Mouse (Mus musculus) neural tube, embryonic 11.5 days (tissue): ENCODE data around the gene Trim33. TPM values are rescaled to one million over a fixed set of nuclear protein-coding genes. Genes with fewer than 3 reads are reported as not detected.

Source experiments
- ATAC-seq: fragments of 200-750 bp; cut with Nextera tagmentation; 2 replicates; pipeline ENCODE4 v1.8.0; 2017; ENCODE audit warnings: moderate number of reproducible peaks, mild to moderate bottlenecking, moderate TSS enrichment, moderate library complexity; ENCODE audit not compliant: insufficient read depth, low FRiP score, low TSS enrichment
- DNase-seq: peaks from one replicate; pipeline ENCODE4 v3.0.0-alpha.2; 2015; ENCODE audit warnings: low spot score
- H3K27ac ChIP-seq: fragments of 300-500 bp; sonication (generic); 2 replicates; pipeline ENCODE4 v1.5.1; 2014; ENCODE audit warnings: low read depth, mild to moderate bottlenecking, low read length
- H3K27me3 ChIP-seq: fragments of 300-500 bp; sonication (generic); 2 replicates; pipeline ENCODE4 v1.6.1; 2014; ENCODE audit warnings: mild to moderate bottlenecking, low read length, mixed read lengths; ENCODE audit not compliant: control insufficient read depth, insufficient read depth
- H3K36me3 ChIP-seq: fragments of 300-500 bp; sonication (generic); 2 replicates; pipeline ENCODE4 v1.6.1; 2014; ENCODE audit warnings: mild to moderate bottlenecking, low read length, moderate library complexity, mixed read lengths; ENCODE audit not compliant: control insufficient read depth, insufficient read depth
- H3K4me1 ChIP-seq: fragments of 300-500 bp; sonication (generic); 2 replicates; pipeline ENCODE4 v1.6.1; 2014; ENCODE audit warnings: low read length, mixed read lengths; ENCODE audit not compliant: control insufficient read depth, insufficient read depth
- H3K4me2 ChIP-seq: fragments of 300-500 bp; sonication (generic); 2 replicates; pipeline ENCODE4 v1.6.1; 2014; ENCODE audit warnings: low read depth, mild to moderate bottlenecking, moderate library complexity
- H3K4me3 ChIP-seq: fragments of 300-500 bp; sonication (generic); 2 replicates; pipeline ENCODE4 v1.5.1; 2014; ENCODE audit warnings: low read depth, low read length
- H3K9ac ChIP-seq: fragments of 300-500 bp; sonication (generic); 2 replicates; pipeline ENCODE4 v1.6.1; 2014; ENCODE audit warnings: mild to moderate bottlenecking, low read length
- H3K9me3 ChIP-seq: fragments of 300-500 bp; sonication (generic); 2 replicates; pipeline ENCODE4 v1.6.1; 2016; ENCODE audit warnings: low read length; ENCODE audit not compliant: control insufficient read depth
- WGBS: fragments of 180-500 bp; shearing (Covaris S2); extraction: QIAGEN DNeasy Blood & Tissue Kit; methylation state at CpG from one replicate; pipeline ENCODE4 v1.1.7; 2014; 5-methylcytosine and 5-hydroxymethylcytosine counted together
- polyA plus RNA-seq: library from polyadenylated mRNA; unstranded; fragments of >200 nt; fragmentation: Nextera tagmentation; extraction: Ambion mirVana; gene quantifications from 2 replicates; pipeline ENCODE4 v1.2.1, GENCODE M21; 2014

Trim33 gene
- polyA plus RNA-seq, 1 experiment from 2014 or later: 23.0 TPM

GRCm38 (mm10) chr3:103278561-103279181 is 422 bp upstream of the Trim33 start:
- Histone ChIP-seq H3K4me2 (peak overlapping the region; percentile 76), H3K4me3 (peak overlapping the region; percentile 100), H3K4me1 (peaks cover 6% of the 10 kb centered on the region; the same call in 1 of the 2 replicates), H3K9me3 (no peaks in the 10 kb centered on the region), H3K36me3 (no peaks in the 10 kb centered on the region), H3K27ac (no peak overlapping the region), H3K9ac (peak overlapping the region; percentile 98), H3K27me3 (no peaks in the 10 kb centered on the region)
- DNase-seq (peak; percentile 28), ATAC-seq (no peak)
- WGBS: 11% methylated on average over 11 of the region's 11 CpGs

GRCm38 (mm10) chr3:103280241-103280761 is 1.2 kb downstream of the Trim33 start:
- Histone ChIP-seq H3K9ac (peak overlapping the region; percentile 98), H3K27ac (peak overlapping the region; percentile 92), H3K36me3 (no peaks in the 10 kb centered on the region), H3K4me2 (peak overlapping the region; percentile 91), H3K27me3 (no peaks in the 10 kb centered on the region), H3K4me1 (peaks cover 6% of the 10 kb centered on the region; the same call in 1 of the 2 replicates), H3K4me3 (peak overlapping the region; percentile 100), H3K9me3 (no peaks in the 10 kb centered on the region)
- under 1% methylated on average over 29 of the region's 36 CpGs for WGBS
- peak; percentile 64 for DNase-seq
- peak; percentile 68 for ATAC-seq

- H3K27me3 ChIP-seq: no peaks in the 10 kb centered on the region
- H3K9ac ChIP-seq: peak overlapping the region; percentile 98
- ATAC-seq (no peak), DNase-seq (no peak)
- H3K27ac ChIP-seq: no peak overlapping the region
- peaks cover 6% of the 10 kb centered on the region; the same call in 1 of the 2 replicates for H3K4me1 ChIP-seq
- 35% methylated on average over 5 of the region's 5 CpGs for WGBS
- H3K9me3 ChIP-seq: no peaks in the 10 kb centered on the region
- peak overlapping the region; percentile 100 for H3K4me3 ChIP-seq
- no peaks in the 10 kb centered on the region for H3K36me3 ChIP-seq
- H3K4me2 ChIP-seq: peak overlapping the region; percentile 91
Measured at GRCm38 (mm10) chr3:103280875-103281274, 1.8 kb downstream of the Trim33 start.

GRCm38 (mm10) chr3:103288761-103289160 is 9.7 kb downstream of the Trim33 start:
- DNase-seq (no peak), ATAC-seq (no peak)
- Histone ChIP-seq H3K27ac (no peak overlapping the region), H3K4me2 (no peak overlapping the region), H3K36me3 (no peaks in the 10 kb centered on the region), H3K9ac (no peak overlapping the region), H3K4me3 (no peak overlapping the region), H3K27me3 (no peaks in the 10 kb centered on the region), H3K9me3 (no peaks in the 10 kb centered on the region), H3K4me1 (no peaks in the 10 kb centered on the region)
- 93% methylated on average over 4 of the region's 4 CpGs for WGBS

GRCm38 (mm10) chr3:103291087-103291486 is 12.0 kb downstream of the Trim33 start:
- Histone ChIP-seq H3K4me1 (no peaks in the 10 kb centered on the region), H3K27ac (no peak overlapping the region), H3K9ac (no peak overlapping the region), H3K36me3 (no peaks in the 10 kb centered on the region), H3K4me3 (no peak overlapping the region), H3K27me3 (no peaks in the 10 kb centered on the region), H3K4me2 (no peak overlapping the region), H3K9me3 (no peaks in the 10 kb centered on the region)
- WGBS: 96% methylated on average over 2 of the region's 2 CpGs
- DNase-seq (no peak), ATAC-seq (no peak)

- ATAC-seq: no peak
- H3K9ac ChIP-seq: no peak overlapping the region
Measured at GRCm38 (mm10) chr3:103305411-103305982, 26.4 kb downstream of the Trim33 start.

GRCm38 (mm10) chr3:103309252-103309651 is 30.2 kb downstream of the Trim33 start:
- WGBS: 85% methylated on average over 5 of the region's 5 CpGs
- no peak overlapping the region for H3K9ac ChIP-seq
- no peak overlapping the region for H3K27ac ChIP-seq
- no peak overlapping the region for H3K4me3 ChIP-seq
- no peaks in the 10 kb centered on the region; the same call in 1 of the 2 replicates for H3K4me1 ChIP-seq
- H3K9me3 ChIP-seq: no peaks in the 10 kb centered on the region
- DNase-seq (no peak), ATAC-seq (no peak)
- no peaks in the 10 kb centered on the region for H3K36me3 ChIP-seq
- no peak overlapping the region for H3K4me2 ChIP-seq
- no peaks in the 10 kb centered on the region for H3K27me3 ChIP-seq

More at GRCm38 (mm10) chr3:103305411-103305982, 26.4 kb downstream of the Trim33 start:
- Histone ChIP-seq H3K9me3 (no peaks in the 10 kb centered on the region), H3K4me1 (no peaks in the 10 kb centered on the region; the same call in 1 of the 2 replicates), H3K27me3 (no peaks in the 10 kb centered on the region), H3K27ac (no peak overlapping the region), H3K36me3 (no peaks in the 10 kb centered on the region), H3K4me3 (no peak overlapping the region), H3K4me2 (no peak overlapping the region)
- WGBS: 82% methylated on average over 6 of the region's 6 CpGs
- DNase-seq: no peak

- Histone ChIP-seq H3K36me3 (no peaks in the 10 kb centered on the region), H3K4me1 (no peaks in the 10 kb centered on the region; the same call in 1 of the 2 replicates), H3K27ac (no peak overlapping the region), H3K27me3 (no peaks in the 10 kb centered on the region), H3K9me3 (no peaks in the 10 kb centered on the region), H3K9ac (no peak overlapping the region), H3K4me2 (no peak overlapping the region), H3K4me3 (no peak overlapping the region)
- ATAC-seq (no peak), DNase-seq (no peak)
- WGBS: 78% methylated on average over 1 of the region's 1 CpGs
Measured at GRCm38 (mm10) chr3:103309750-103310149, 30.7 kb downstream of the Trim33 start.

- DNase-seq (no peak), ATAC-seq (no peak)
- Histone ChIP-seq H3K27me3 (no peaks in the 10 kb centered on the region), H3K4me1 (no peaks in the 10 kb centered on the region), H3K9me3 (no peaks in the 10 kb centered on the region), H3K4me2 (no peak overlapping the region), H3K36me3 (no peaks in the 10 kb centered on the region; the same call in 1 of the 2 replicates), H3K4me3 (no peak overlapping the region), H3K27ac (no peak overlapping the region), H3K9ac (no peak overlapping the region)
Measured at GRCm38 (mm10) chr3:103314291-103314690, 35.2 kb downstream of the Trim33 start.
